Mouse (Mus musculus) bone marrow macrophage, adult 2 months (primary cell): Measurements from ENCODE around the gene Gm28043. TPM values are rescaled to one million over a fixed set of nuclear protein-coding genes. Genes with fewer than 3 reads are reported as not detected.
"Not testable (repeated sequence)": the region's sequence is repeated elsewhere in the genome, so short reads cannot be mapped to it uniquely, and the experiment has no call there.

Experiments used
- H3K27ac ChIP-seq: 2 replicates; pipeline ENCODE4 v1.5.1; 2012; ENCODE audit warnings: low read depth, low read length; ENCODE audit not compliant: insufficient read depth
- H3K4me1 ChIP-seq: 2 replicates; pipeline ENCODE4 v1.6.1; 2012; ENCODE audit warnings: low read length; ENCODE audit not compliant: control insufficient read depth, insufficient read depth
- H3K4me3 ChIP-seq: 2 replicates; pipeline ENCODE4 v1.5.1; 2012; ENCODE audit warnings: mild to moderate bottlenecking, low read length, moderate library complexity; ENCODE audit not compliant: insufficient read depth
- CTCF ChIP-seq: IDR thresholded peaks from 2 replicates; pipeline ENCODE4 v1.5.1; 2012; ENCODE audit warnings: low read depth, mild to moderate bottlenecking, low read length, moderate library complexity
- POLR2A ChIP-seq: IDR thresholded peaks from 2 replicates; pipeline ENCODE4 v1.6.1; 2012; ENCODE audit warnings: mild to moderate bottlenecking, low read depth, low read length, borderline replicate concordance
- polyA plus RNA-seq: library from polyadenylated mRNA; stranded (reverse); fragments of >200 nt; gene quantifications from 2 replicates; pipeline ENCODE4 v1.2.4, GENCODE M21; 2012; ENCODE audit not compliant: missing spikeins, insufficient read depth, insufficient read length

Gm28043 gene
- polyA plus RNA-seq, 1 experiment: 2.8 TPM

DNA sequence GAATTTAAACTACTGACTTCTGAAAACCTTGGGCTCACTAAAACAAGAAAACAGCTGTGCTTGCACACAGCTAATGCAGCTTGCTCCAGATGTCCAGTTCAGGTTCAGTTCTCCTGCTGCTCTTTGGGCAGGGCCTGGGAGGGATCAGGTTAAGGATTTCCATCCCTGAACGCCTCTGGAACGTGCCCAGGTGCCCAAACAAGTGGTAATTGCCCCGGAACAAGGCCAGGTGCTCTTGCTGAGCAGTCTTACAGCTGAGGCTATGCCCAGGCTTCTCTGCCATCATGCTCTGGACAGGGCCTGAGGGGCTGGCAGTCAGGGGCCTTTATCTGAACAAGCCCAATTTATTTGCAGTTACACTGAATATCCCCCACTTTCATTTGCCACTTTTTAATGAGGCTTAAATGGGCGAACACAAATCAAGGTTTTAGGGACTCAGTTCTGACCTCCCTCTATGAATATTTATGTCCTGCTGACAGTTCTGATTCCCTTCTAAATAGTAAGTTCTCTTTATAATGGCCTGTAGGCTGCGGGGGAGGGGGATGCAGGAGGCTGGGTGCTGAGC lies 92.4 kb downstream of the Gm28043 start:
- Histone ChIP-seq H3K4me3 (no peak overlapping the region), H3K4me1 (peaks cover 13% of the 10 kb centered on the region), H3K27ac (no peak overlapping the region)
- TF ChIP-seq POLR2A (no peak), CTCF (no peak)

DNA sequence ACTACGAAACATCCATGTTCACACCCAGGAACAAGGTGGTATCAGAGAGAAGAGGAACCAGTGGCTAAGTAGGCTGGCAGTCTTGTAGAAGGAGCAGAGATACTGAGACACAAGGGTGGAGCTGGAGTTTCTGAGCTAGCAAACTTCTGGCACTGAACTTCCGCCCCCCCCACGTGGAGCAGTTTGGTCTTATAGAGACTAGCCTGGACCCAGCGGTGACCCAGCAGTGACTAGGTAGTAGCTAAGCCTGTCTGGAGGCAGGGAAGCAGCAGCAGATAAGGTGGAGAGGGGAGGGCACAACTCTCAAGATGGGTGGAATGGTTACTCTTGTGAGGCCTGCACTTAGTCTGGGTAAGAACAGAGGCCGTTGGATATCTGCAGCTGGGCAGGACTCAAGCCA lies 94.1 kb downstream of the Gm28043 start:
- Histone ChIP-seq H3K27ac (no peak overlapping the region), H3K4me1 (peaks cover under 1% of the 10 kb centered on the region), H3K4me3 (no peak overlapping the region)
- TF ChIP-seq CTCF (no peak), POLR2A (no peak)

DNA sequence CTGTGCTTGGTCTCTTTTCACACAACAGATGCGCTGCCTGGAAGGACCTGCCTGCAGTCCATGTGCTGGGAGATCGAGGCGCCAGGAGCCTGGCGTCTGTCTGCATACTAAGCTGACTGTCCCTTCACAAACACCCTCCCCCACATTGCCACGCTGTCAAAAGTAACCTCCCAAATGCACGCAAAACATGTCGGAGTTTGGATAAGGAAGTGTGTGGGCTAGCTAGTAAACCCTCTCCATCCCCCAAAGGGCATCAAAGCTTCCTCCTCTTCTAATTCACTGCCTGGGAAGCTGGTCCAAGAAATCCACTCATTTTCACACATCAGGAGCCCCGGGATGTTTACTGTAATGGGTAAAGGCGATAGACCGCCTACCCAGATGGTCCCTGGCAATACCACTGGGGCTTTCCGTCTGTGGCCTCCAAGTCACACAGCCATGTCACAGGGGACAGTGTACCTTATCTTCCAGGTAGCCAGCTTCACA lies 95.9 kb downstream of the Gm28043 start:
- Histone ChIP-seq H3K4me3 (no peak overlapping the region), H3K4me1 (no peaks in the 10 kb centered on the region), H3K27ac (no peak overlapping the region)
- TF ChIP-seq CTCF (no peak), POLR2A (no peak)

DNA sequence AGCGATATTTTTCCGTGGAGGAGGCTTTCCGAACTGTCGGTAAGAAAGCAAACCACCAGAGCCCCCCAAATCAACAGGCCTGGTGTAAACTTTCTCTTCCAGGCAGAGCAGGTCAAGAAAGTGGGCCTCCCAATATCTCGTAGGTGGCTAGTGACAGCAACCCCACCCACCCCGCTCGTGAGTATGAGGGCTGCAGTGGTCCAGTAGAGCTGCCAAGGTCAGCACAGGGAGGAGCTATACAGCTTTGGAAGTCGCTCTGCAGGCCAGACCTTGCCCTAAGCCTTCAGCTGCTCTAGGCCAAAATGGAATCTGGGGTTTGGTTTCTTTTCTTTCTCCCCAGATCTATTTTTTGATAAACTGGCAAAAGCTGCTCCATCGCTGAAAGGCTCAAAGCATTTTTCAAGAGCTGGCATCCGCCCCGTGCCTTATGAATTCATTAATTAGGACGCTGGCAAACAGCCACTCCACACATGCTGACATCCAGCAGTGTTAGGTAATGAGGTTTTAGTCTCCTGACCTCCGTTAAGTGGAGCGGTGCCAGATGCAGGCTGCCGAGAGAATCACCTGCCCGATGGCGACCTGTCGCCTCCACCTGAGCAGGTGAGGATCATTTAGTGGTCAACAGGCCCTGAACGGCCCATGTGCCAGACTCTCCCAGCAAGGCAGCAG lies 96.5 kb downstream of the Gm28043 start:
- Histone ChIP-seq H3K4me1 (peaks cover 4% of the 10 kb centered on the region), H3K27ac (no peak overlapping the region), H3K4me3 (no peak overlapping the region)
- TF ChIP-seq CTCF: no peak
- TF ChIP-seq POLR2A: no peak

DNA sequence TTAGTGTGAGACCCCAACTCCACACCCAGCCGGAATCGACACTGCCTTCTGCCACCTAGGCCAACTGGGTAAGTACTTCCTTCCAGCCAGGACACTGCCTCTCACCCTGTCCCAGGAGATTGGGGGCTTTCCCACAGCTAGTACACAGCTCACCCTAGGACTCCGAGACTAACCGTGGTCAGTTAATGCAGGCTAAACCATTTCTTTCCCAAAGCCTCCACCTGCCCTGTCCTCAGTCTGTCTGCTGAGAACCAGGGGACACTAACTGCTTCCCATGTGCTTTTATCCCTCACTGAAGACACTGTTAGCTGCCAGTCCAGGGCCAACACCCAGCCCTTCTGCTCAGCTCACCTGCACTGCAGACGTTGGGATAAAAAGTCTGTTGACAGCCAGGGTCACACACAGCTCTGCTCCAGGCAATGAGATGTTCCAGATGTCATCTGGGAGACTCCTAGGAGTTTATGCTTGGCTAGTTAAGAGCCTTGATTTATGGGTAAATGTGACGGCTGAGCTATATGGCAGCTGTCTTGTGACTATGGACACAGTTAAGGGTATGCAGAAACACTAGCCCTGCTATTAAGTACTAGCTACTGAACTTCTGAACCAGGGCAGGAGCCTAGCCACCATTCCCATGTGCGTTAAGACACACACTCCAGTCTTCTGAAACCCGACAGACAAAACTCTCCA lies 97.2 kb downstream of the Gm28043 start:
- no peak for TF ChIP-seq POLR2A
- no peak for TF ChIP-seq CTCF
- peaks cover 7% of the 10 kb centered on the region for H3K4me1 ChIP-seq
- no peak overlapping the region for H3K4me3 ChIP-seq
- H3K27ac ChIP-seq: no peak overlapping the region

DNA sequence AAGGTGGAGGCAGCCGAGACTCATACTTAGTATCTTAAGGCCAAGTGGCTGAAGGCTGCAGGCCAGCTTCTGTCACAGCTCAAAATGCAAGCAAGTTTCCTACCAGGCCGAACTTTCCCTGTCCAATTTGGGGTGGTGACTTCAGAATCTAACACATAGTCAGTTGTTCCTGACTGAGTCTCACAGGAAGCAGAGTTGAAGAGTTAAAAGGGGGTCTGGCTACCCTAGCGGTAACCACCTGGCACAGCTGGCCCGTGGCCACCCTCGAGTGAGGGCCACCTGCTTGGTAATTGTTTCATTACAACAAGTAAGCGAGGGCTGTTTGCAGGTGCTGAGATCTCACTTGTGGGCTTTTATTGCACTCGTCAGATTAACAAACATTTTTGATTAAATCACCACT lies 97.9 kb downstream of the Gm28043 start:
- Histone ChIP-seq H3K4me3 (no peak overlapping the region), H3K27ac (no peak overlapping the region), H3K4me1 (peaks cover 10% of the 10 kb centered on the region)
- TF ChIP-seq POLR2A (no peak), CTCF (no peak)

DNA sequence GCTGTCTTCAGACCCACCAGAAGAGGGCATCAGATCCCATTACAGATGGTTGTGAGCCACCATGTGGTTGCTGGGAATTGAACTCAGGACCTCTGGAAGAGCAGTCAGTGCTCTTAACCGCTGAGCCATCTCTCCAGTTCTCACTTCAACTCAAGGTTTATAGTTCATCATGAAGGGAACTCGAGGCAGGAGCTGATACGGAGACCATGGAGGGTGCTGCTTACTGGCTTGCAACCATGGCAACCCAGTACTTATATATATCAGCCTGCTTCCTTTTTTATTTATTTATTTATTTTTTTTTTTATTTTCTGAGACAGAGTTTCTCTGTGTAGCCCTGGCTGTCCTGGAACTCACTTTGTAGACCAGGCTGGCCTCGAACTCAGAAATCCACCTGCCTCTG lies 99.1 kb downstream of the Gm28043 start:
- not testable (repeated sequence) for H3K27ac ChIP-seq, H3K4me3 ChIP-seq
- peaks cover 10% of the 10 kb centered on the region for H3K4me1 ChIP-seq

DNA sequence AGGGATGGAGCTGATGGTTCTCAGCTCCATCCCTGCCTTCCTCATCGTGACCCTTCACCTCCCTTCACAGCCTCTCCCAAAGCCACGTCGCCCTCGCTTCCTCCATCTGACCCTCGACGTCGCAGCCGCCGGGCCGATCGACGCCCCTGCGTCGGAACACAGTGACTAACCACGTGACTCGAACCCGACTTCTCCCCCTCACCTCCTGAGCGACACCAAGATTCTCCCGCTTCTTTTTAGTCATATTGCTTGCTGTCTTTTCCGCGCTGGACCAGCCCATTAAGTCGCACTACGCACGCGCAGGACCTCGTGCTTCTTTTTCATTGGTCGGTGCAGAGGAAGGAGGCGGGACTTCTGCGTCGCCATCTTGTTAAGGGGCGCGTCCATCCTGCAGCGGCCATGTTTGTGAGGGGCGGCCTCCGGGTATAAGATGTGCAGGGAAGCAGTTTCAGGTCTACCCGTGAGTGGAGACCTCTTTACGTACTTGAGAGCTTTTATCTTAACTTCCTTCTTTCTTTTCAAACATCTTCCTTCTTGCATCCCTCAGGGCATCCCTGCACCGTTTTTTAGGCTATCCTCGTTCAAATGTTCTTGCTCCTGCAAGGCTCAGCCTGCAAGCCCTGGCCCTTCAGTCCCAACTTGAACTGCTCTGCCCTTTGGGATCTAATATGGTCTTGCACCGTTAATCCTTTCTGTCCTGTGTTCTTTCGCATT lies 102.2 kb downstream of the Gm28043 start, which contains the start of gene Ccdc167:
Gene Ccdc167 (minus strand): TSS at position 313 of the 714 bp plus-strand sequence.
- TF ChIP-seq POLR2A: no peak
- no peak for TF ChIP-seq CTCF
- H3K27ac ChIP-seq: no peak within 1 kb of the TSS
- H3K4me1 ChIP-seq: peaks cover 10% of the 10 kb centered on the region

DNA sequence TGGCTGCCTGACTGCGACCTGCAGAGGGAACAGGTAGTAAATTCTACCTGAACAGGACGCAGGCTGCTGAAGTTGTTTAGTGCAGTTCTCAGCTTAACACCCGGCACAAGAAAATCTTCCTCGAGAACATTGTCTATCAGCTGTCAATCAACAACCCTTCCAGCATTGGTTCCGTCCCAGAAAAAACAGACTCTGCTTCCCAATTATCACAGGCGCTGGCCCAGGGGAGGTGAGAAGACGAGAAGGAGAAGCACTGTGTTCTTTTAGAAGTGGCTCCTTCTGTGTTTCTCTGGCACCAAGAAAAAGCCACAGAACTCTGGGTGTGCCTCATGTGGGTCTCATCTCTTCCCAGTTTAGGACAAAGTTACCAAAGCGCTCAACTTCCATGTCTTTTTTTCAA lies 104.0 kb downstream of the Gm28043 start:
- no peak overlapping the region for H3K4me3 ChIP-seq
- H3K27ac ChIP-seq: no peak overlapping the region
- no peak for TF ChIP-seq POLR2A
- TF ChIP-seq CTCF: no peak
- H3K4me1 ChIP-seq: peaks cover 10% of the 10 kb centered on the region

More for the DNA sequence above, 102.2 kb downstream of the Gm28043 start, which contains the start of gene Ccdc167:
- peak within 1 kb of the TSS; percentile 71 for H3K4me3 ChIP-seq
